Mouse (Mus musculus) splenic B cell, adult 2 months (primary cell): ENCODE data around the gene Ppwd1.
"Not testable (repeated sequence)": the region's sequence is repeated elsewhere in the genome, so short reads cannot be mapped to it uniquely, and the experiment has no call there.

Experiments
- DNase-seq: peaks from one replicate; pipeline ENCODE4 v3.0.0-alpha.2; 2011; ENCODE audit warnings: low read depth, low spot score
- H3K27me3 ChIP-seq: 2 replicates; pipeline ENCODE4 v1.6.1; 2012; ENCODE audit warnings: mild to moderate bottlenecking, low read length, moderate library complexity, mixed read lengths; ENCODE audit not compliant: control insufficient read depth, poor library complexity, insufficient read depth, severe bottlenecking
- H3K36me3 ChIP-seq: 2 replicates; pipeline ENCODE4 v1.6.1; 2012; ENCODE audit warnings: mild to moderate bottlenecking, low read length, moderate library complexity, mixed read lengths; ENCODE audit not compliant: control insufficient read depth, poor library complexity, insufficient read depth, severe bottlenecking

Ppwd1 gene

DNA sequence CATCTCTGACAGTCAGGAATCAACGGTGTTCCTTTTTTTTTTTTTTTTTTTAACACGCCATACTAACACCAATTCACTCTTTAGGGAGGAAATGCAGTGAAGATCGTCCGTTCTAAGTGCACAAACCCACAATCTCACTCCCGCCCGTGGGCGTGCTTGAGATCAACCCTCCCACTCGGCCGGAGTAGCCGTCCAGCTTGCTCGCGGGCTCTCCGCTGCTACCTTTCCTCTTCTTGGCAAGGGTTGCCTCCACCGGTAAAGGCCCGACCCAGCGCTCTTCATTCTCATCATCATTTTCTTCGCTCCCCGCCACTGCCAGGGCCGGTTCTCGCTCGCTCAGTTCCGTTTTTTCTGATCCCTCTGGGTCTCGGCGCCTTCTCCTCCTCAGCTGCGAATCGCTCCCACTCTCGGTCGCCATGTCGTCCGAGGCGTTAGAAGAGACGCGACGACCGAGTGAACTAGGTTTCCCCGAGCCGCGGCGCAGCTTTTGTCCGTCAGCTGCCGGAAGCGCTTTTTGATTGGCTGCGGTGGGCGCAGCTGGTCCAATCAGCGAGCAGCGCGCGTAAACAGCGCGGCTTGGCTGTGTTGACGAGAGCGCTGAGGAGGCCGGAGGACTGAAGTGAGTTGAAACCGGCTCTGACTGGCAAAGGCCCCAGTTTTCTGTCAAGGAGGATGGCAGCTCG is at the start of gene Ppwd1, which contains the start of gene Cenpk:
Gene Ppwd1, minus strand, starts transcription at position 460 of the 683 bp plus-strand sequence.
Gene Cenpk, plus strand, starts transcription at position 228 of the 683 bp plus-strand sequence.
- Histone ChIP-seq H3K27me3 (no peaks in the 10 kb centered on the region), H3K36me3 (no peaks in the 10 kb centered on the region)
- DNase-seq = peak; percentile 97

DNA sequence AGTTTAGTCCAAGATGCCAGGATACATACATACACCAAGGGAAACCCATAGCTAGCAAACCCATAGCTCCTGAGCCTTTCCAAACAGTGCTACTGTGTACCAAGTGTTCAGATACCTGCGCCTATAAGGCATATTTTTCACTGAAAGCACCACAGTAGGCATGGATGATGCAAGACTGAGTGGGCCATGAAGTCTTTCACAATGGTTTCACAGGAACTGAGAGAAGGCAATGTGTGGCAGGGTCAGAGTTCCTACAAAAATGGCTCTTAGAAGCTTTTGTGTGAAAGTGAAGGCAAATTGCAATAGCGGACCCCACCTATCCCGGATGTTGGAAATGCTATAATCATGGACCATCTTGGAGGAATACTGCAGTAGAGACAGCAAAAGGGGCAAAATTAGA is 30.4 kb upstream of the Ppwd1 start:
- DNase-seq = no peak
- no peaks in the 10 kb centered on the region for H3K27me3 ChIP-seq
- no peaks in the 10 kb centered on the region for H3K36me3 ChIP-seq

DNA sequence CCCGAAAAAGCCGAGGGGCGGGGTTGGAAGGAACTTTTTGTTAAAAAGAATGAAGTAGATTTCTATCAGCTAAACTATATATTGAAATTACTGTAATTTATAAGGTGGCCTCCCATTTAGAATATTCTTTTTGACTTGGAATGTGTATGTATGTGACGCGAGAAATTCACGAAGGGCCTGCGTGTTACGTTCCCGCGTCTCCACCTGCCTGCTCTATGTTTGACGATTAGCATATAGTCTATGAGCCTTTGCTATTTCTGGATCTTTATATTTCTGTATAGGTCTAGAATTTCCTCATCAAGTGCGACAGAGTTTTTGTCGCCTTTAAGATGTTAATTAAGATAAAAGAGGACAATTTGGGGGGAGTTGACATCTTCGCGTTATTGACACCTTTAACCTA is 538 bp upstream of the Ppwd1 start:
- Histone ChIP-seq H3K36me3 (no peaks in the 10 kb centered on the region), H3K27me3 (no peaks in the 10 kb centered on the region)
- no peak for DNase-seq

DNA sequence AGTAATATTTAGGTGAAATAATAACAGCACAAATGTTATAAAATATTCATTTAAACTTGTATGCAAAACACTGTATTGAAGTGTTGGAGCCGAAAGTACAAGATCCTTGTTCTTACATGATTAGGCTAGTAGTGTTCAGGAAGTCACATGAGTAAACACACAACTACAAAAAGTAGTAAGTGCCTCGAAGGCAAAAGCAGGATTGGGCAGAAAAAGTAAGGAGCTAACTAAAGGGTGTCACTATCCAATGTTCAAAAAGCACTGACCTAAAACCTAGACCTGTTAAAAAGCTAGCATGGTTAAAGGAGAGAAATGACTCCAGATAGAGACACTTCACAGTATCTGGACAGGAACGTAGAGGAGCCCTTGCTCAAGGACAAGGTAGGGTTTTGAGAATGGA is 1.2 kb downstream of the Ppwd1 start:
- H3K36me3 ChIP-seq = 0 out of 2 replicates have a peak, but pooled peaks cover 1% of the 10 kb centered on the region
- peak; percentile 7 for DNase-seq

DNA sequence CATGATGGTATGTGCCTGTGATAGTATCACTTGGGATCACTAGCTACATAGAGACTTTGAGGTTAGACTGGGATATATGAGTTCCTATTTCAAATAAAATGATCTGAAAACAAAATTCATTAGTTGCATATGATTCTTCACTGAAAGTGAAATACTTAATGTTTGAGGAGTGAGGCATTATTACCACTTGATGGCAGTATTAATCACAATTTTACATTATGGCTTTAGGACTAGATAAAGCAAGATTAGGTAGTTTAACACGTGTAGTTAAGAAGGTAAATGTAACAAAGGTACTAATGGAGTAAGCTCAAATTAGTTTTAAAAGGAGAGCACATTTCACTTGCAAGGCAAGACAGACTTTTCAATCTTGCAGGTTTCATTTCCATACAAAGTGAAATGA is 24.3 kb downstream of the Ppwd1 start:
- H3K27me3 ChIP-seq = no peaks in the 10 kb centered on the region
- no peaks in the 10 kb centered on the region for H3K36me3 ChIP-seq
- DNase-seq = peak; percentile 15

More for the DNA sequence above, 1.2 kb downstream of the Ppwd1 start:
- no peaks in the 10 kb centered on the region for H3K27me3 ChIP-seq

DNA sequence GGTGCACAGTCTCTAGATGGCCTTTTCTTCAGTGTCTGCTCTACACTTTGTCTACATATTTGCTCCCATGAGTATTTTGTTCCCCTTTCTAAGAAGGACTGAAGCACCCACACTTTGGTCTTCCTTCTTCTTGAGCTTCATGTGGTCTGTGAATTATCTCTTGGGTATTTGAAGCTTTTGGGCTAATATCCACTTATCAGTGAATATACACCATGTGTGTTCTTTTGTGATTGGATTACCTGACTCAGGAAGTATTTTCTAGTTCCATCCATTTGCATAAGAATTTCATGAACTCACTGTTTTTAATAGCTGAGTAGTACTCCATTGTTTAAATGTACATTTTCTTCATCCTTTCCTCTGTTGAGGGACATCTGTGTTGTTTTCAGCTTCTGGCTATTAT is 32.8 kb downstream of the Ppwd1 start:
- not testable (repeated sequence) for H3K27me3 ChIP-seq

DNA sequence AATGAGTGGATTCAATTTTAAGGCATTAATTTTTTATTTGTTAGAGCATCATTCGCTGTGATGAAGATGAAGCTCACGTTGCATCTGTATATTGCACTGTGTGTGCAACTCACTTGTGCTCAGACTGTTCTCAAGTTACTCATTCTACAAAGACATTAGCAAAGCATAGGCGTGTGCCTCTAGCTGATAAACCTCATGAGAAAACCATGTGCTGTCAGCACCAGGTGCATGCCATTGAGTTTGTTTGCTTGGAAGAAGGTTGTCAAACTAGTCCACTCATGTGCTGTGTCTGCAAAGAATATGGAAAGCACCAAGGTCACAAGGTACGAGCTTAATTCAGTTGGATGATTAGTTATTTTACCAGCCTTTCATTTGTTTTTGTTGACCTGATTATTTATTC is 41.3 kb downstream of the Ppwd1 start:
- H3K36me3 ChIP-seq = peaks cover 8% of the 10 kb centered on the region
- DNase-seq = no peak
- H3K27me3 ChIP-seq = no peaks in the 10 kb centered on the region

More for the DNA sequence above, 32.8 kb downstream of the Ppwd1 start:
- not testable (repeated sequence) for DNase-seq, H3K36me3 ChIP-seq

DNA sequence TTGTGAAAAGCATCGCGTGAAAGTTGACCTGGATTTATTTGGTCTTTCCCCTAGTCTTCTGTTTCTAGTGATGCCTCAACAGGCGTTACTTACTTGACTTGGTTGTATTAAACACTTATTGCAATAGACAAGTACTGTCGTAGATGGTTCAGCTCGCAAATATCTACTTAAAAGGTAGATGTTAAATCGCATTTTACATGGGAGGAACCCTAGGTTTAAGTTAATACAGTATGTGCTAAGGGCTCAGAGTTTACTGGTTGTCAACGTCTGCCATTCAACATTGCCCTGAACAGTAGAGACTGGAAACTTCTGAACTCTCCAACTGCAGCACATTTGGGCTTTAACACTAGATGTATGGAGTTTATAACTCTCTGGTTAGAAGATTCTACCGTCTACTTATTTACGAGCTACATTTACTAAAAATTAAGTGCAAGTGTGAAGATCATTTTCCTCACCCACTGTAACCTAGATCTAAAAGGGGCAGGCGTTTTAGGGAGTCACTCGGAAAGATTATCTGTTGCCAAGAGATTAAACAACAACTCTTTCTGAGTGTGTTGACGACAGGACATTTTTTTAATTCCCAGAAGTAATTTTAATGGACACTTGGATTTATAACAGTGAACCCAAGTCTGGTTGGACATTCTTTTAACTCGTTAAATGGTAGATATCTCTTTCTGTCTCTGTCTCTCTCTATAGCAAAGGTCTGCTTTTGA is 49.3 kb downstream of the Ppwd1 start:
- H3K27me3 ChIP-seq = no peaks in the 10 kb centered on the region
- H3K36me3 ChIP-seq = 0 out of 2 replicates have a peak, but pooled peaks cover 3% of the 10 kb centered on the region
- no peak for DNase-seq

DNA sequence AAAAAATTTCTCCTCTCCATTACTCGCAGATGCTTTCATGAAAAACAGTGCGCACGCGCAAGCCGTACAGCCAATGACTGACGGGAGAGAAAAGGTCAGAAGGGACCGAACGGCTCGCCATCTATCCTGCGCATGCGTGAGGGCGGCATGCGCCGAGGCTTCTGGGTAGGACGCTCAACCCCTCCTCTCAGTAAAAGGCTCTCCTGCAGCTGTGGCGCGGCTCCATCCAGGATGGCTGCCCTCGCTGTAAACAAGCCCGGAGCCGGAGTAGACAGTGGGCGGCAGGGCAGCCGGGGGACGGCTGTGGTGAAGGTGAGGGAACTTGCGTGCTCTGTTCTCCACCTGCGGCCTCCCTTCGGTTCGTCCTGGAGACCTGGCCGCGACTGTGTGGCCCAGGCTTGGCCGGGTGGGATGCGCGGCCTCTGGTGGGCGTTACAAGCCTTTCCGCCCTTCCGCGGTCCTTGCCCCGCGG is 50.0 kb downstream of the Ppwd1 start, which contains the start of gene Trim23:
Gene Trim23, plus strand, starts transcription at position 148 of the 472 bp plus-strand sequence.
- peak; percentile 98 for DNase-seq
- Histone ChIP-seq H3K27me3 (no peaks in the 10 kb centered on the region), H3K36me3 (0 out of 2 replicates have a peak, but pooled peaks cover 3% of the 10 kb centered on the region)

DNA sequence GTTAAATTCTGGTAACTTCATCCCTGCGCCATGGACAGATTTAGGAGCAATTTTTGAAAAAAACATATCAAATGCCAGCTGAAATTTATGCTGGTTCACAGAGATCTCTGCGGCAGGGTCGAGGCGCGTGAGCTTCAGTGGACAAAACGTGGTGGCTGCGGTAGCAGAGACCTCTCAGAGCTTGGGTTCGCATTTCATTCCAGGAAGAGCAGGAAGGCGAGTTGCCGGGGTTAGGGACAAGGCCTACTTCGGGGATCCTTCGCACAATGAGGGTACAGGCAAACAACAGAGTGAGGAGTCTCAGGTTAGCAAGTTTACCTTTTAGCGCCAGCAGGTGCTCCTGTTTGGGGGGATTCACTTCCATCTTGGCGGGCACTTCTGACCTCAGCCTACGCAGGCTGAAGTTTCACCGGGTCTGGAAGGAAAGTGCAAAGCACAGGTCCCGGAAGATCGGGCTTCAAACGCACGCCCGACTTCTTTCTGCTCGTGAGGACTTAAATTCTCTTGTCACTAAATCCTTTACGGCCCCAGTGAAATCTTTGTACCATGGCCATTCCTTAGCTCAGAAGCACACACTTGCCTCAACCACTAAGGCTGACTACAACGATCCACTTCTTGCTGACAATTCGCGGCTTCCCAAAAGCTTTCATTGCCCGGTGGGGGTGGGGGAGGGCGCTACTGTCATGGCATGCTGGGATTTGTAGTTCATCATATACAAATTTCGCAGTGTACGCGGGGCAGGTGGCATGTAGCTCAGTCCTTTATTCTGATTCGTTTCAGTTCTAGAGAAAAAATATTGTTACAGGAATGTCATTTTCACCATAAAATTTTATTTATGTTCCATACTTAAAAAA is 50.6 kb downstream of the Ppwd1 start, which contains the start of gene Trappc13:
Gene Trappc13, minus strand, starts transcription at position 674 of the 854 bp plus-strand sequence.
- Histone ChIP-seq H3K36me3 (0 out of 2 replicates have a peak, but pooled peaks cover 3% of the 10 kb centered on the region), H3K27me3 (no peaks in the 10 kb centered on the region)
- no peak for DNase-seq

DNA sequence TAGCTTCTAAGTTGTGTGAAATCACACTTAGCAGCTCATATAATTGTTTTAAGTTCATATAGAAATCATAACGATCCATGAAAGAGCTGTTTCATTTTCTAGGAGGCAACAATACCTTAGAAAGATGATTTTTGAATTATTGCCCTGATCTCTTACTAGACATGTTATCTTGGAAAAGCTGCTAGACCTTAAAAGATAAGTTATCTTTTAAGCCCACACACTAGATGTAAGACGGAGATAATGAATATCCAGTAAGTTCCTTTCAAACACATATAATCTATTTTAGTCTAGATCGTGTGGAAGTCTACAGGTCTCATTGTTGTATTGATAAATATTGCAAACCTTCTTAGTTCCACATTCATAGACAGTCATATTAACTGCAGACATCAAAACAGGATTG is 51.8 kb downstream of the Ppwd1 start:
- Histone ChIP-seq H3K36me3 (0 out of 2 replicates have a peak, but pooled peaks cover 3% of the 10 kb centered on the region), H3K27me3 (no peaks in the 10 kb centered on the region)
- DNase-seq = no peak

DNA sequence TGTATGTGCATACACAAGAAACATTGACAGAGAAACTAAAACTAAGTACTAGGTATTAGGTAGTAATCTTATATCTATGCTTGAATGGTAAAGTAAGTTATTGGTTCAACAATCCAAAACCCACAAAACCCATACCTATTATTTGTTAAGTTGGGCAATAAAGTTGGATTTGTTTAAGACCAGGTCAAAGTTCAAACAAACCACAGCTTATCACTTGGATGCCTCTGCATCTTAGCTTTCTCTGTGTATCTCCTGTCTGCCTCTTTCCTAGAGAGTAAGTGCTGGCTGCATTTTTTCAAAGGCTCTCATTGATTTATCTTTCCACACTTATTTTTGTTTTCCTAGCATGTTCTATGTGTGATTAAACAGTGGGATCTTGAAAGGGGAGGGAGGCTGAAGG is 56.1 kb downstream of the Ppwd1 start:
- Histone ChIP-seq H3K36me3 (0 out of 2 replicates have a peak, but pooled peaks cover 5% of the 10 kb centered on the region), H3K27me3 (no peaks in the 10 kb centered on the region)
- no peak for DNase-seq

DNA sequence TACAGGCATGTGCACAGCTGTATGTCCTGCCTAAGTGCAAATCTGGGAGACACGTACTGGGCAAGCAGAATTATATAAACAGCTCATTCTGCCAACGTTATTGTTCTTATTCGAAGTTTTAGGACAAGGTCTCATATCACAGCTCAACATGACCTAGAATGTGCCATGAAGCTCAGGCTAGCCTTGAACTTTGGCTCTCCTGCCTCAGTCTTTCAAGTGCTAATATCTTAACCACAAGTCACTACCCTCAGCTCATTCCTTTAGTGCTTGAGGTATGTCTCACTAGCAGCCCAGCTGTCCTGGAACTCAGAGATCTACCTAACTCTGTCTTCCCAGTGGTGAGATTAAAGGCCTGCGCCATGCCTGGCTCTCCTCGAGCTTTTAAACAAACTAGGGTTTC is 56.9 kb downstream of the Ppwd1 start:
- H3K27me3 ChIP-seq = no peaks in the 10 kb centered on the region
- H3K36me3 ChIP-seq = peaks cover 10% of the 10 kb centered on the region; the same call in 1 of the 2 replicates
- DNase-seq = no peak

DNA sequence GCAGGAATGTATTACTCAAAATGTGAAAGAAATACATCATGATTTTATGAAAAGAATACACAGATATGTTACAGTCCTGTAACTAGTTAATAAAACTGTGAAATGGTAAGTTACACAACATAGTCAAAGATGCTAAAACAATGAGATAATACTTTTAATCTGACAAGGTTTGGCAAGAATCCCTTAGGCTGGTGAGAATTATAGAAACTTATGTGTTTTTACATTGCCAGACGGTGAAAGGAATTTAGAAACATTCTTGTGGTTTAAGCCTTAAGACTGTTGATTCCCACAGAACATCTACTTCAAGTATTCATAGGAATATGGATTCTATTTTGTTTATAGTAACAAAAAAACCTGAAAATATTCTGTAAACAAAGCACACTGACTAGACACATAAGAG is 73.0 kb downstream of the Ppwd1 start:
- no peak for DNase-seq
- peaks cover 4% of the 10 kb centered on the region for H3K36me3 ChIP-seq

More for the DNA sequence above, 73.0 kb downstream of the Ppwd1 start:
- no peaks in the 10 kb centered on the region for H3K27me3 ChIP-seq
